Mouse (Mus musculus): ENCODE data around the gene Elovl7.

Gene Elovl7

GRCm38 (mm10) chr13:108303841-108304240, 89.6 kb downstream of the Elovl7 start:
- DNase-seq, result no peak

- DNase-seq, result no peak
Observed at GRCm38 (mm10) chr13:108304680-108305079, 90.5 kb downstream of the Elovl7 start.

- DNase-seq, result peak; percentile 91
Observed at GRCm38 (mm10) chr13:108315702-108316486, 101.7 kb downstream of the Elovl7 start, which contains the start of gene Depdc1b. Gene Depdc1b, plus strand, starts transcription at chr13:108316332.

- DNase-seq, result no peak
Observed at GRCm38 (mm10) chr13:108316487-108316903, 102.3 kb downstream of the Elovl7 start.

GRCm38 (mm10) chr13:108317414-108317813, 103.2 kb downstream of the Elovl7 start:
- no peak for DNase-seq

GRCm38 (mm10) chr13:108319028-108319427, 104.8 kb downstream of the Elovl7 start:
- DNase-seq, result no peak

- DNase-seq, result no peak
Observed at GRCm38 (mm10) chr13:108320216-108320615, 106.0 kb downstream of the Elovl7 start.

GRCm38 (mm10) chr13:108322466-108322865, 108.3 kb downstream of the Elovl7 start:
- DNase-seq, result no peak

- DNase-seq, result no peak
Observed at GRCm38 (mm10) chr13:108323317-108323716, 109.1 kb downstream of the Elovl7 start.

GRCm38 (mm10) chr13:108323866-108324829, 109.9 kb downstream of the Elovl7 start:
- DNase-seq, result no peak

GRCm38 (mm10) chr13:108325871-108326270, 111.7 kb downstream of the Elovl7 start:
- no peak for DNase-seq

- no peak for DNase-seq
Observed at GRCm38 (mm10) chr13:108326351-108326750, 112.1 kb downstream of the Elovl7 start.

GRCm38 (mm10) chr13:108327047-108327446, 112.8 kb downstream of the Elovl7 start:
- DNase-seq, result no peak

- no peak for DNase-seq
Observed at GRCm38 (mm10) chr13:108328406-108329180, 114.4 kb downstream of the Elovl7 start.

GRCm38 (mm10) chr13:108329693-108330092, 115.5 kb downstream of the Elovl7 start:
- peak; percentile 52 for DNase-seq

Measured in cerebellum, adult 9-10 months (tissue).